In genomic region chr5:135621725-135622124, GRCm38 (mm10) we compare ENCODE assay signal across 18 mouse cellular contexts. TPM values are rescaled to one million over a fixed set of nuclear protein-coding genes. Genes with fewer than 3 reads are reported as not detected.
DNase-seq lines count a peak whose midpoint lies in the region.
"Had no signal": no experiment of that assay in that cellular context is flagged by ENCODE, and none has a peak within 500 bp of the region (broad histone marks: within the 10 kb centered on the region; RNA-seq: fewer than 3 reads in every experiment).

No protein-coding gene starts in this region.

- DNase-seq in heart, adult 11 months = peak; percentile 88
- DNase-seq in heart, adult 9 months (ENCODE audit: low spot score in 2 of 2) = no peak
- DNase-seq in 416B (ENCODE audit: low read depth) = peak; percentile 62
- peak; percentile 23 for DNase-seq in adrenal gland, postnatal 10 days
- DNase-seq in fibroblast of lung, adult 2 months (ENCODE audit: low read depth) = peak; percentile 61
- DNase-seq in layer of hippocampus, adult 8-10 months (ENCODE audit: low spot score in 2 of 2) = no peak
- no peak for DNase-seq in kidney, postnatal 25 days
- DNase-seq in lung, postnatal 14 days = no peak
- DNase-seq: cerebellum, adult 8-10 months; gastrocnemius, postnatal 36 days; right cerebral cortex, postnatal 14 days; thymus, postnatal 14 days had no signal

RNA-seq across cellular contexts. Expression of gene Rhbdd2, which starts 10.7 kb away (rescaled TPM):
- total RNA-seq in adrenal gland, postnatal 10 days (2021) = 10 to 100 TPM; 35.2 to 39.1 TPM
- total RNA-seq in layer of hippocampus, adult 8-10 months (2022) = 10 to 100 TPM; 80.8 to 90.5 (median 88.2) TPM

RNA-seq across cellular contexts. Expression of gene Por, which starts 48.1 kb away (rescaled TPM):
- total RNA-seq in adrenal gland, postnatal 10 days (2021) = 100 to 1,000 TPM; 175 to 226 TPM
- total RNA-seq in layer of hippocampus, adult 8-10 months (2022) = 100 to 1,000 TPM in 3 of 4 experiments, 10 to 100 TPM in 1; 93.4 to 111 (median 107) TPM

RNA-seq across cellular contexts. Expression of gene Ccl24, which starts 48.9 kb away (rescaled TPM):
- 1 to 10 TPM; 3.6 to 4.0 TPM for total RNA-seq in adrenal gland, postnatal 10 days (2021)
- under 1 TPM in 1 of 4 experiments, not detected in 3; 0.61 TPM for total RNA-seq in layer of hippocampus, adult 8-10 months (2022)
- total RNA-seq: G1E had no signal

RNA-seq across cellular contexts. Expression of gene Ccl26, which starts 58.4 kb away (rescaled TPM):
- total RNA-seq in adrenal gland, postnatal 10 days (2021) = not detected
- total RNA-seq in layer of hippocampus, adult 8-10 months (2022) = not detected
- total RNA-seq: adrenal gland, adult 18-20 months; G1E; gastrocnemius, postnatal 36 days; heart, postnatal 25 days; layer of hippocampus, postnatal 25 days; left cerebral cortex, postnatal 10 days; megakaryocyte, adult 5-6 weeks had no signal

Comparison
In these comparisons a context has a peak if more than half of its experiments do, and no peak if none do; other contexts are left out.
1. DNase-seq: peak in heart, adult 11 months (single experiment), 416B (single experiment), adrenal gland, postnatal 10 days (single experiment) and fibroblast of lung, adult 2 months (single experiment); none in heart, adult 9 months (0 of 2), layer of hippocampus, adult 8-10 months (0 of 2), kidney, postnatal 25 days (0 of 2) and lung, postnatal 14 days (single experiment).